Mouse (Mus musculus) liver, adult 2 months (tissue): ENCODE data around the gene Ddx6. TPM values are rescaled to one million over a fixed set of nuclear protein-coding genes. Genes with fewer than 3 reads are reported as not detected.

Experiments
- DNase-seq: peaks from one replicate; pipeline ENCODE4 v3.0.0-alpha.2; 2011; ENCODE audit warnings: low read depth, low spot score; ENCODE audit errors: extremely low read depth
- H3K27ac ChIP-seq: fragments of 200-500 bp; replicated peaks from 2 replicates; pipeline ENCODE4 v1.5.1; 2012; ENCODE audit warnings: low read depth, mild to moderate bottlenecking, control low read depth, inconsistent platforms, low read length; ENCODE audit not compliant: insufficient read depth
- H3K27me3 ChIP-seq: fragments of 200-500 bp; 2 replicates; pipeline ENCODE4 v1.6.1; 2012; ENCODE audit warnings: mild to moderate bottlenecking, moderate library complexity, low read length, inconsistent platforms; ENCODE audit not compliant: control insufficient read depth, insufficient read depth
- H3K36me3 ChIP-seq: fragments of 200-500 bp; 2 replicates; pipeline ENCODE4 v1.6.1; 2012; ENCODE audit warnings: low read length, inconsistent platforms; ENCODE audit not compliant: control insufficient read depth, insufficient read depth
- H3K4me1 ChIP-seq: fragments of 200-500 bp; 2 replicates; pipeline ENCODE4 v1.6.1; 2011; ENCODE audit warnings: low read length; ENCODE audit not compliant: control insufficient read depth, insufficient read depth
- H3K4me3 ChIP-seq: fragments of 200-500 bp; 2 replicates; pipeline ENCODE4 v1.5.1; 2011; ENCODE audit warnings: low read depth, mild to moderate bottlenecking, control low read depth, low read length, moderate library complexity; ENCODE audit not compliant: insufficient read depth
- H3K79me2 ChIP-seq: fragments of 200-500 bp; 2 replicates; pipeline ENCODE4 v1.6.1; 2012; ENCODE audit warnings: inconsistent platforms, mild to moderate bottlenecking, low read length, moderate library complexity; ENCODE audit not compliant: control insufficient read depth, insufficient read depth
- H3K9ac ChIP-seq: fragments of 200-500 bp; 2 replicates; pipeline ENCODE4 v1.6.1; 2012; ENCODE audit warnings: low read depth, mild to moderate bottlenecking, control low read depth, inconsistent platforms, low read length
- CTCF ChIP-seq: fragments of 200-500 bp; IDR thresholded peaks from 2 replicates; pipeline ENCODE4 v1.5.1; 2011; ENCODE audit warnings: low read depth, low read length, control low read depth
- POLR2A ChIP-seq: fragments of 200-500 bp; IDR thresholded peaks from 2 replicates; pipeline ENCODE4 v1.6.1; 2011; ENCODE audit warnings: low read length, control low read depth; ENCODE audit not compliant: insufficient read depth; ENCODE audit errors: extremely low read depth
- WGBS: fragments of 180-500 bp; shearing (Covaris S2); methylation state at CpG from one replicate; pipeline ENCODE4 v1.1.7; 2018; 5-methylcytosine and 5-hydroxymethylcytosine counted together
- polyA plus RNA-seq: library from polyadenylated mRNA; depleted of rRNA; stranded (reverse); fragments of >200 nt; gene quantifications from 2 replicates; pipeline ENCODE4 v1.2.3, GENCODE M21; 2012
- total RNA-seq: library from RNA; depleted of rRNA; stranded (reverse); fragments of >200 nt; gene quantifications from 2 replicates; pipeline ENCODE4 v1.2.3, GENCODE M21; 2014

Gene Ddx6
- total and polyA plus RNA-seq, 2 experiments: 8.8 to 58.7 TPM

DNA sequence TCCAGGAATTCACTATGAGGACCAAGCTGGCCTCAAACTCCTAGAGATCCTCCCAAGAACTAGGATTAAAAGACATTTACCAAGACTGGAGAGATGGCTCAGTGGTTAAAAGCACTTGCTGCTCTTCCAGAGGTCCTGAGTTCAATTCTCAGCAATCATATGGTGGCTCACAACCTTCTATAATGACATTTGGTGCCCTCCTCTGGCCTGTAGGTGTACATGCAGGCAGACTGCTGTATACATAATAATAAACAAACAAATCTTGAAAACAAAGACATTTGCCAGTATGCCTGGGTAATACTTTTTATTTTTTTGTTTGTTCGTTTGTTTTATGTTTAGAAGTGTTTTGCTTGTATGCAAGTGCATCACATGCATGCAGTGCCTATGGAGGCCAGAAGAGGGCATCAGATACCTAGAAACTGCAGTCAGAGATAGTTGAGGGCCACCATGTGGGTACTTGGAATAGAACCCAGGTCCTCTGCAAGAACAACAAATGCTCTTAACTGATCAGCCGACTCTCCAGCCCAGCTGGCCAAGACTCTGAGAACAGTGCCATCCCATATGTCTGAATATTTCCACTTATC lies 73.7 kb downstream of the Ddx6 start:
- TF ChIP-seq CTCF (0 out of 2 replicates have a peak, but pooled peaks have one; percentile 9), POLR2A (no peak)
- no peak for DNase-seq
- Histone ChIP-seq H3K36me3 (no peaks in the 10 kb centered on the region), H3K27me3 (no peaks in the 10 kb centered on the region), H3K4me1 (peaks cover 3% of the 10 kb centered on the region; the same call in 1 of the 2 replicates), H3K79me2 (no peaks in the 10 kb centered on the region), H3K4me3 (no peak overlapping the region), H3K9ac (no peak overlapping the region), H3K27ac (no peak overlapping the region)
- WGBS: 86% methylated on average over 2 of the region's 2 CpGs

DNA sequence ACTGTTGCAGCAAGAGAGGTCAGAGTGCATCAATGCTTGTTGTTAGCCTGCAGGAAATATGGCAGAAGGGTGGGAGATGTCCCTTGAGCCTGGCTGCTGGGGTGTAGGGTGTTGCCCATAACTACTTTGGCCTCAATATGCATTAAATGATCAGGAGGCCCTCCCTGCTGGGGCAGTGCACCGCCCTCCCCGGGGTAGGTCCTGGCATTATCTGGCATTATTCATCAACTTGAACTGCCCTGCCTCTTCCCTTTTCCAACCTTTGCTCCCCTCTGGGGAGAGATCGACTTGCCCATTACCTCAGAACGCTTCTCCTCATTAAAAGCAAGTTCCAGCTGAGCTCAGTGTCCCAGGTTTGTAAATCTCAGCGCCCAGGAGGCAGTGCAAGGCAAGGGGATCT lies 74.9 kb downstream of the Ddx6 start:
- Histone ChIP-seq H3K79me2 (no peaks in the 10 kb centered on the region), H3K27ac (no peak overlapping the region), H3K36me3 (no peaks in the 10 kb centered on the region), H3K4me1 (0 out of 2 replicates have a peak, but pooled peaks cover 2% of the 10 kb centered on the region), H3K9ac (no peak overlapping the region), H3K27me3 (no peaks in the 10 kb centered on the region), H3K4me3 (no peak overlapping the region)
- TF ChIP-seq CTCF (no peak), POLR2A (no peak)
- WGBS: 73% methylated on average over 5 of the region's 5 CpGs
- DNase-seq: no peak

DNA sequence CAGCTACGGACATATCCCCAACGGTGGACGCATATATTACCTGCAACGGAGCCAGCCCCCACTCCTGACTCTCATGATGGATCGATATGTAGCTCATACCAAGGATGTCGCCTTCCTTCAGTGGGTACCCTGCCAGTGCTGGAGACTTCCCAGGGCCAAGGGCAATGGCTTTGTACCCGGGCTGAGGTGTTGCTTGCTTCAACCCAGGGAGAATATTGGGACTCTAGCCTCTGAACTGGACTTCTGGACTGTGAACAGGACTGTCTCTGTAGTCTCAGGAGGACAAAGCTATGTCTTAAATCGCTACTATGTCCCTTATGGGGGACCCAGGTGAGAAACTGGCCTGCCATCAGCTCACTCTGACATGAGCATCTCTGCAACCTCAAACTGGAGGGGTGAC lies 78.4 kb downstream of the Ddx6 start:
- H3K36me3 ChIP-seq: no peaks in the 10 kb centered on the region
- H3K27me3 ChIP-seq: no peaks in the 10 kb centered on the region
- DNase-seq: no peak
- no peaks in the 10 kb centered on the region for H3K79me2 ChIP-seq
- H3K9ac ChIP-seq: no peak overlapping the region
- TF ChIP-seq CTCF (no peak), POLR2A (no peak)
- H3K4me3 ChIP-seq: no peak overlapping the region
- 91% methylated on average over 8 of the region's 8 CpGs for WGBS
- no peak overlapping the region for H3K27ac ChIP-seq
- H3K4me1 ChIP-seq: 0 out of 2 replicates have a peak, but pooled peaks cover 3% of the 10 kb centered on the region

DNA sequence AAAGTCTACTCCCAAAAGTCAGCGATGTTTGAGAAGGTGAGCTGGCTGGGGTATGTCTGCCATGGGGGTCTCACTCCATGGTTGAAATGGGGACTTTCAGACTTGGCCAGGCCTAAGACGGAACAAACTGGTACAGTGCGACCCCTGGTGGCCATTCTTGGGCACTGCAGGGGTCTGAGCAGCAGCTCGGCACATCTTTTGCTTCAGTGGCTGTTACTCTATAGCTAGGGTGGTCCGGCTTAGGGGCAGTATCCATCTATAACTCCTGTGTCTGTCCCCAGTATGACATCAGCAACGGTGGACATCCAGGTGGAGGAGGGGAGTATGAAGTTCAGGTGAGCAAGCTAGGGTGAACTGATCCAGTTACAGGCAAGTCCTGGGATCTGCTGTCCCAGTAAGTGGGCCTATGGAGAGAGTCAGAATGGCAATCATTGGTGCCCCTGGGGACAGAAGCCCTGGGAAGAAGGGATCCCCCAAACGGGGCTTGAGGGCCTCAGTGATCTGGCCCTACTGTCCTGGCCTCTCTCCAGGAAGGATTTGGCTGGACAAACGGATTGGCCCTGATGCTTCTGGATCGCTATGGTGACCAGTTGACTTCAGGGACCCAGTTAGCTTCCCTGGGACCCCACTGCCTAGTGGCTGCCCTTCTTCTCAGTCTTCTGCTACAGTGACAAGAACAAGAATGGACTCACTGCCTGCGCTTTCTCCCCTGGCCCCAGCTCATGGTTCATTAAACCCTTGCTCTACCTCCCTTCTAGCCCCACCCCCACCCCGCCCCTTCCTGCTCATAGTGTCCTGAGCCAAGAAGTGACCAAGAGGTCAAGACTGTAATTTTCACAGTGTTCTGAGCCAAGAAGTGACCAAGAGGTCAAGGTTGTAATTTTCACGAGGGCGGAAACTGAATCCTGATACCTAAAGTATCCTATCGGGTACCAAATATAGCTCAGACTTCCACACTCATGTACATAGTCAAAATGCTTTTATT lies 80.9 kb downstream of the Ddx6 start:
- H3K27ac ChIP-seq: peak overlapping the region; percentile 61; the same call in 1 of the 2 replicates
- no peak overlapping the region for H3K9ac ChIP-seq
- 0 out of 2 replicates have a peak, but pooled peaks cover 3% of the 10 kb centered on the region for H3K4me1 ChIP-seq
- WGBS: 34% methylated on average over 14 of the region's 14 CpGs
- TF ChIP-seq CTCF: peak; percentile 97
- TF ChIP-seq POLR2A: no peak
- no peak overlapping the region for H3K4me3 ChIP-seq
- H3K27me3 ChIP-seq: no peaks in the 10 kb centered on the region
- no peak for DNase-seq
- no peaks in the 10 kb centered on the region for H3K79me2 ChIP-seq
- no peaks in the 10 kb centered on the region for H3K36me3 ChIP-seq

DNA sequence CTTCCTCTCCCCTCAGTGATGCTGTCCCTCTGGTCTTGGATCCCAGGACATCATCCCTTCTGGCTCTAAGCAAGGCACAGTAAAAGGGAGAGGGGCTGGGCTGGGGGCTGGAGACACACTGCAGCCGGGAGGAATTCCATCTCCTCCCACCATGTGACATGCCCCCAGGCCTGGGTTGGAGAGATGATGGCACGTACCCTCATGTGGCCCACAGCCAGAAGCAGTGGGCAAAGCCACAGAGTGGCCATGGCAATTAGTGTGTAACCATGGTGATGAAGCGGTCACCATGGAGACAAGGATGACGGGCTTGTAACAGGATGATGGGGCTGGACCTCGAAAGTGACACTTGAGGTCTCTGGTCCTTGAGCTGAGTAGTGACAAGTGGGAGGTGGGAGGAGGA lies 81.9 kb downstream of the Ddx6 start:
- Histone ChIP-seq H3K9ac (no peak overlapping the region), H3K4me1 (peaks cover 12% of the 10 kb centered on the region), H3K36me3 (no peaks in the 10 kb centered on the region), H3K27ac (peak overlapping the region; percentile 61), H3K27me3 (no peaks in the 10 kb centered on the region), H3K4me3 (no peak overlapping the region), H3K79me2 (no peaks in the 10 kb centered on the region)
- WGBS: 83% methylated on average over 5 of the region's 5 CpGs
- no peak for DNase-seq
- TF ChIP-seq POLR2A (no peak), CTCF (no peak)
